Mouse (Mus musculus) frontal cortex, postnatal 36 days (tissue): ENCODE measurements around the gene Acap2.

Experiments used
- DNase-seq, 2 experiments: peaks; one replicate each; pipeline ENCODE4 v3.0.0; 2022; ENCODE audit warnings: low spot score in 2 of 2

Gene Acap2

DNA sequence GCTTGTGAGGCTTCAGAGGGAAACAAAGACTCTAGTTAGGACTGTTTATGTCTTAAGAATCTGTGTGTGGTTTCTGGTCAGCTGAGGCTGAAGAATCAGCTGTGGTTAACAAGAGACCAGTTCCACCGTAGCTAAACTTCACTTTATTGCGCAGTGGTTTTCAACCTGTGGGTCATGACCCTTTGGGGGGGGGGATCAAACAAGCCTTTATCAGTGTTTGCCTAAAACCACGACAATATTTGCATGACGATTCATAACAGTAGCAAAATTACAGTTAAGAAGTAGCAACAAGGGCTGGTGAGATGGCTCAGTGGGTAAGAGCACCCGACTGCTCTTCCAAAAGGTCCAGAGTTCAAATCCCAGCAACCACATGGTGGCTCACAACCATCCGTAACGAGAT is 4.7 kb upstream of the Acap2 start:
- DNase-seq = no peak

DNA sequence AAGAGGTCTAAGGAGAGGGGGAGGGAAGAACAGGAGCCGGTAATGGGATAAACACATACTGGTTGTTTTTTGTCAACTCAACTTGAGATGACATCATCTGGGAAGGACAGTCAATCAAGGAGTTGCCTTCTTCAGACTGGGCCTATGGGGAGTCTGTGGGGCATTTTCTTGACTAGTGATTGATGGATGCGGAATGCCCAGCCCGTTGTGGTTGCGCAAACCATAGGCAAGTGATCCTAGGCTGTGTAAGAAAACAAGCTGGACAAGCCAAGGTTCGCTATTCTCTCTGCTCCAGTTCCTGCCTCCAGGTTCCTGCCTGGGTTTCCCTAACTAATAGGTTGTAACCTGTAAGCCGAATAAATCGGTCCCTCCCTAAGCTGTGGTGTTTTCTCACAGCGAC is 4.1 kb upstream of the Acap2 start:
- no peak for DNase-seq

DNA sequence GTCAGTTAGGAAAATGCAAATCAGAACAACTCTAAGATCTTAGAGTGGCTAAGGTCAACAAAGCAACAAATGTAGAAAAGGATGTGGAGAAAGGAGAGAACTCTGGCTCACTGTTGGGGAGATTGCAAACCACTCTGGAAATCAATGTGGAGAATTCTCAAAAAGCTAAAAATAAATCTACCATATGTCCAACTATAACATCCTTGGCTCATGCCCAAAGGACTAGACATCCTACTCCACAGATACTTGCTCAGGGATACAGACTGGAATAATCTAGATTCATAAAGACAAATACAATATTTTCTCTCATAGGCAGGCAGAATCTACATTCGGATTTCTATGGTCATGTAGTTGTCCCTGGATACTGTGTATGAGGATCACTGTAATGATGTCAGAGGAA is 3.2 kb upstream of the Acap2 start:
- DNase-seq = peak in 1 of 2 experiments; percentile 47

DNA sequence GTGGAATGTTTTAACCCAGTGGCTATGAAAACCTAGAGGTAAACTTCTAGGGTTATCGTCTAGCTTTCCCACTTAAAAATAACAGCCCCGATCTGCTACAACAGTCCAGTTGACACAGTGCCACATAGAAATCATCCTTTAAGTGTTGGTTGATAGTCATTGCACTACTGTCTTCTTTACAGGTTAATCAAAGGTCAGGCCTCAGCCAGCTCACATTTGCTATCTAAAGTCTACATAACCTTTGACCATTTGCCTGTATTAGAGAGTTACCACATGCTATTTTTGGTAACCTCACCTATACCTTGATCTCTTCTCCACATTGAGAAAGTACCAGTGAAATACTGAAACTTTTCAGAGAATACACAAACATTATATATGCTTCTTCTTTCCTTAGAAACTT is 659 bp upstream of the Acap2 start:
- no peak for DNase-seq

DNA sequence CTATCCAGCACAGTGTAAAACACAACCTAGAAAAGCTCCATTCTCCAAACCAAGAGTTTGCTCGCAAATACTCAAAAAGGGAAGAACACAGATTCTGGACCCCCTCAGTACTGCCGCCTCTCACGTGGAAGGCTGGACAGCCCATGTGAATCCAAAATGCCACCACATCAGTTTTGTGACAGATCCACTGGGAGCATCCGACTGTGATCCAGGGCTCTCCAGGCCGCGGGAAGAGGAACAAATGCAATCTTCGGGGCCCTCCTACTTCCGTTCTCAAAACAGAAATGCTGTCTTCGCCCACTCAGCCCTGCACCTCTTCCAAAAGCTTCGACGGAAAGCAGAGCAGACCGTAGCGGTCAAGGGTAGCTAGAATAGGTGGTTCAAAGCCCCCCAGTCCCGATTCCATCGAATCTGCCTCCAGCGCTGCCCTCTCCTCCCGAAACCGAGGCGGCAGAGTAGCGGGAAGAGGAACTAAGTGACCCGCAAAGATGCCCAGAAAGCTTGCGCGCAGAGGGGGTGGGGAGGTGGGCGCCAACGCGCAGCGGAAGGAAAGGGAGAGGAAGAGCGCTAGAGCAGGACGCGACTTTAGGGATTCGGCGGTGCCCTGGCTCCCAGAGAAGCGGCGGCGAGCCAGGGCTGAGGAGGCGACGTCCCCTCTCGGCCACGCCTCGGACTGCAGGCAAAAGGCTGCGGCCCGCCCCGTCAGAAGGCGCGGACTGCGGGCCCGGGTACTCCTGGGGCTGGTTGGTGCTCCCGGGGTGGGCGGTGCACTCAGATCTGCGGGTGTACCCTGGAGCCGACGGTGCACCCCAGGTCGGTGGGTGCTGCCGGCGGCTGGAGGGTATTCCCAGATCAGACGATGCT is 887 bp downstream of the Acap2 start:
- peak; percentile 70 to 74 for DNase-seq

DNA sequence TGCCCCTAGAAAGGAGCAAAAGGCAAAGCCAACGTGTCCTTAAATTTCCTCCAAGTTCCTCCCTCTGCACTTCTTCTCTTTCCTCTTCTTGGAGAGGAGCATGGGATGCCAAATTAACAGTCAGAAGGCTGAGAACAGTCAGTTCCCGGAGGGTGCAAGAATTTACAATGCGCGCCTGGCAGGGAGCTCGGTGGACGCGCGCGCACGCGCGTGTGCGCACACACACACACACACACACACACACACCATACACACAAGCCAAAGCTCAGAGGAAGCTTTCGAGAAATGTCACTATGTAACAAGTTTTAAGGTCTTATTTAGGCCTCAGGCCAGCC is 1.5 kb downstream of the Acap2 start:
- peak; percentile 45 to 48 for DNase-seq

DNA sequence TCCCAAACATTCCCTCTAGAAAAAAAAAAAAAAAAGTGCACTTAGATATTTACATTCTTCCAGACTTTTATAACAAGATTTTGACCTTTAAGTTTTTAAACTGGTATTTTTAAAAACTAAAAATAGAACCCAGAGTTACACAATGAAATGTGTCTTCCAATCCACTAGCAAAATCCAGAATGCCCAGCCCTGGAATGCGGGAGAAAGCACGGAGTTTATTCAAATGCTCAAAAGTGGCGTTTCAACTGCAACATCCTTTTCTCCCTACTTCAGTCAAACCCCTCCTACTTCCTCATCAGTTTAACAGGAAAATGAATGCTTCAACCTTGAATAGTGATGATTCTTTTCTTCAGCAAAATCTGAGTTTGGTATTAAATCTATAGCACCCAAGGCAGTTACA is 4.1 kb downstream of the Acap2 start:
- DNase-seq = no peak

DNA sequence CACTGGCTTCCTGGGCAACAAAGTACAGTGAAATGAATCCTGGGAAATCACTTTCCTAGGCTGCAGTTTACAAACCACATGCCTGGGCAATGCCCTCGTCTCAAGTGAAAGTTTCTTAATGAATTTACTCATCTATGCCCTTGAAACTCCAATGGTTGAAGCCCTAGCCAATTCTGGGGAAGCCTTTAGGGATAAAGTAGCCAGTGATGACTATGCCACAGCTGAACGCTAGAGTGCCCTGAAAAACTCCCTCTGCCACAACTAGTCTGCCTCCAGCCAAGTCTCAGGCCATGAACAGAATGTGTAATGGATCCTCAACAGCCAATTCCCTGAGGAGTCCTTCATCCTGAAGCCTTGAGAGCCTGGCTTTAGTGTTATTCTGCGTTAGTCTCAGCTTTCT is 8.5 kb downstream of the Acap2 start:
- DNase-seq = no peak

DNA sequence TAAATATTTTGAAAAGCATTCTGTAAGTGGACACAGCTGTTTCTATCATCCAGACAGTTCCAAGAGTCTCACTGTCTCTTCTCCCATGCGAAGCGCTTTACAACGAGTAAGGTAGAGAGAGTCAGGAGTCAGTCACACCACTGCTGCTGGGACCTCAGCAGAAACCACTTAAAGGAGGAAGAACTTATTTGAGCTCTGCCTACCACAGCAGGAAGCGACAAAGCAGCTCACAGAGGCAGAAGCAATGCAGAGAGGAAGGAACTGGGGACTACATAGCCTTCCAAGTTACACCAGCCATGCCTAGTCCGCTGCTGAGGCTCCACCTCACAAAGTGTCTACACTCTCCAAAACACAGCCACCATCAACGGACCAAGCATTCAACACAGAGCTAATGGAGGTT is 9.2 kb downstream of the Acap2 start:
- DNase-seq = no peak

DNA sequence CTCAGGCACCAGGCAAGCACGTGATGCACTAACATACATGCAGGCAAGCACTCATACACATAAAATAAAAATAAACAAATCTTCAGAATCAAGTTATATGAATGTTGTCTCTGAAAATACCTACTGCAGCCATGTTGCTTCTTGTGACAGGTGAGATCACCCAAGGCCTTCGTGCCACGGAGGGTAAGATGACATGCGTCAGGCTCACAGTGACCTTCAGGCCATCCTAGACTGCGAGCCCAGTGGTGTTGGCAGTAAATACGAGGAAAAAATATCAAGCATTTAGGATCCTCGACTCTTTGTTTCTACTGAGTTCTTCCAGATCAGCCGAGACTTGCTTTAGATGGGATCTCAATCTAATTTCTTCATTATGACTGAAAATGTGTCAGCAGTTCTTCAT is 10.6 kb downstream of the Acap2 start:
- no peak for DNase-seq

DNA sequence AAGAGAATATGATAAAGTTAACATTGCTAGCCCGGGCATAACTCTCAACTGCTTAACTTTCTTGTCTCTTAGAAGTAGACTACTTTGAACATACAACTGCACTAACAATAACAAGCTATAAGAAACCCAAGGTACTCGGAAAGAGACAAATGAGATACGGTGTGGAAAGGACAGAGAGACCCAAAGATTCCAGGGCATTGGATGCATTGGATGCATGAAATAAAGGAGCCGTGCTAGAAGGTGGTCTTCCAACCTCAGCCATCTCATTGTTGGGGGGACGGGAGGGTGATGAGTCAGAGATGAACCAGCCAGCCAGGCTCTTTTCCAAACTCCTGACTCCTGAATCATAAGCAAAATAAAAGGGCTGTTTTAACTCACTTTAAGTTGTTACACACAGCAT is 11.8 kb downstream of the Acap2 start:
- DNase-seq = no peak

DNA sequence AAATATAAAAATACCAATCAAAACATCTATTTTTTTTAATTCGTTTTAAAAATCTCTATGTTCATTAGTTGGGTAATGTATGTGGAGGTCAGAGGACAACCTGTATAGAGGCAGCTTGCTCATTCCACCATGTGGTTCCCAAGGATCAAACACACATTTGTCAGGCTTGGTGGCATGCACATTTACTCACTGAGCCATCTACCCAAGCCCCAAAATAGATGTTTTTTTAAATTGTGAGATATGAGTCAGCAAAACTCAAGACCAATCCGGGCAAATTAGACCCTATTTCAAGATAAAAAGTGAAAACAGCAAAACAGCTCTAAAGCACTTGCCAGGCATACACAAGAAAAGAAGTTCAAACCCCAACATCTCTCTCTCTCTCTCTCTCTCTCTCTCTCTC is 12.2 kb downstream of the Acap2 start:
- no peak for DNase-seq

DNA sequence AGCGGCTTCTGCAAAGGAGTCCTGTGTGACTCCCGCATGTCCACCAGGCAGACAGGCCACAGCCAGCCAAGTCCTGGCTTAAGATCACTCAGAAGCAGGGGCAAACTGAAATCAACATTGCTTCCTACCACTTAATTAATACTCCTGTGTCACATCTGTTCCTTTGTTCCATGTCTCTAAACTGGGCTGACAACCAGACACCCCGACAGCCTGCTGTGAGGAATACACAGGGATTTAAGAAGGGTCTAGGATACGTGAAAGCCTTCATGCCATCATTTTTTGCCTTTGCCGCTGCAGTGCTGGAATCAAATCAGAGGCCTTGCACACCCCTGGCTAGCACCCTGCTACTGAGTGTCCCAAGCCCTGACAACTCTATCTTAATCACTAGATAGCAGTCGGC is 12.8 kb downstream of the Acap2 start:
- DNase-seq = no peak

DNA sequence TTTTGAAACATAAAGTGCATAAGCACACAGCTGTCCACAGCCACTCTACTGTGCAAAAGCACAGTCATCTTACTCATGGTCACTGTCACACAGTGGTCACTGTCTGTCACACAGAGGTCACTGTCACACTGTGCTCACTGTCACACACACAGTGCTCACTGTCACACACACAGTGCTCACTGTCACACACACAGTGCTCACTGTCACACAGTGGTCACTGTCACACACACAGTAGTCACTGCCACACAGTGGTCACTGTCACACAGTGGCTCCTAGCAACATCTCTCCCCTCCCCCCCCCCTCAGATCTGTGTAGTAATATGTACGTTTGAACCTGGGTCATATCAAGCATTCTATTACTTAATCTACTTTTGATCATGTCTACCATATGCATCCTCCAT is 13.9 kb downstream of the Acap2 start:
- DNase-seq = no peak

DNA sequence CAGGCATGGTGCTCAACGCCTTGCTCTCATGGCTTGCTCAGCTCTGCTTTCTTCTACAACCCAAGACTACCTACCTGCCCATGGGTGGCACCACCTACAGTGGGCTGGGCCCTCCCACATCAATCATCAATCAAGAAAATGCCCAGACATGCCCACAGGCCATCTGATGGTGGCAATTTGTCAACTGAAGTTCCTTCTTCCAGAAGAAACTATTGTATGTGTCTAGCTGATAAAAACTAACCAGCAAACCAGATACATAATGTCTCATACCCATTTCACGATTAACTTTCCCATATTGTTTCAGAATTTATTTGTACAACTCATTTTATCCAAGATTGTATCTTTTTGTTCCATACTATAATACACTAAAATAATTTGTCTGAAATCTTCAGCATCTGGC is 15.3 kb downstream of the Acap2 start:
- DNase-seq = no peak

DNA sequence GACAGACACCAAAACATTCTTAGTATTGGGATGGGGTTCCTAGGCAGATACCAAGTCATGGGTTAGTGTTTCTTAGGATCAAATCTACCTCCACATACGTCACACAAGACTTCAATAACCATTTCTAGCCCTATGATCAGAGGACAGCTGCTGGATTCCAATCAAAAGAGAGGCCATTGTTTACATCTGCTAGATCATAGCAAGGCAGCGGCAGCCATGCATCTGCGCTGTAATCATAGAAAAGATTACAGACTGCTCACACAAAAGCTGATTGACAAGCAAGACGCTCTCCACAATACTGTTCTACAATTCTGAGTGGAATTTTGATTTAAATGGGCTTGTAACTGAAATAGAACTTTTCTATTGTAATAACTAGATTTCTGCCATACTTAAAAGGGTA is 16.3 kb downstream of the Acap2 start:
- DNase-seq = no peak

DNA sequence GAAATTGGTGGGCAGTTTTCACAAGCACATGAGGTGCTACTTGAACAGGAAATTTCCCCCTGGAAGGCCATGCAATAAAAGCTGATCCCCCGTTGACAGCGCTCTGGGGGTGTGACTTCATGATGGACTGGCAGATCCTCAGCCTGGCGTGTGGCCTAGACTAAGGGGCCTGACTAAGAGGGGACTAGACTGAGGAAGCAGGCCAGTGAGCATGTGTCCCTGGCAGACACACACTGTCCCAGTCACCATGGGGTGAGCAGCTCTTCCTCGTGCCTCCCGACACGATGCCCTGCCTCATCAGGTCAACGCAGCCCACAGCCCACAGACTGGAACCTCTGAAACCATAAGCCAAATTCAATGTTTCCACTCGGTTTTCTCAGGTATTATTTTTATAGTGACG is 18.5 kb downstream of the Acap2 start:
- DNase-seq = no peak

DNA sequence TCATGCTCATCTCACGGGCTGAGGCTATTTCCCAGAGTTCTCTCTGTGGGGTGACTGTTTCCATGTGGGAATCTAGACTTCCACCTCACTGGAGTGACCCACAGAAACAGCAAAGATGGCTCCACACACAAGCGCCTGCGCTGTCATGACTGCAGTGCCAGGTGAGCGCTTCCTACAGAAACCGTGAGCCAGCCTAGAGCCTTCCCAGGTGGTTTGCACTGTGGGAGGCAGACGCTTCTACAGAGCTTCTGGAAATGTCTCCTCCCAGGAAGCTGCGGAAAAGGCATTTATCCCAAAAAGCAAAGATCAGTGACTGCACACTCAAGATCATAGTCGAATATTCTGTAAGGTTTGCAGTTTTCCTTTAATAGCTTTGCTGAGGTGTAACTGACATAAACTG is 20.2 kb downstream of the Acap2 start:
- no peak for DNase-seq

DNA sequence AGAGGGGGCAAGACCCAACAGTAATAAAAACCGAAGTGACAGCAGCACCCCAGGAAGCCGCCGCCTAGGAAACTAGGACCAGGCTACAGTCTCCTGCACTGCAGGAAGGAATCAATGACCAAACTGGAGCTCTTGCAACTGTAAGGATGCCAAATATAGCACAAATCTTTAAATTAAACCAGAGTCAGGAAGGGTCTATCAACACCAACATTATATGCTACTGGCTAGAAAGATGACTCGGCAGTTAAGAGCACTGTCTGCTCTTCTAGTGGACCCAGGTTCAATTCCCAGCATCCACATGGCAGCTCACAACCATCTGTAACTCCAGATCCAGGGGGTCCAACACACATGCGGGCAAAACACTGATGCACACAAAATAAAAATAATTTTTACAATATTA is 21.7 kb downstream of the Acap2 start:
- DNase-seq = no peak

DNA sequence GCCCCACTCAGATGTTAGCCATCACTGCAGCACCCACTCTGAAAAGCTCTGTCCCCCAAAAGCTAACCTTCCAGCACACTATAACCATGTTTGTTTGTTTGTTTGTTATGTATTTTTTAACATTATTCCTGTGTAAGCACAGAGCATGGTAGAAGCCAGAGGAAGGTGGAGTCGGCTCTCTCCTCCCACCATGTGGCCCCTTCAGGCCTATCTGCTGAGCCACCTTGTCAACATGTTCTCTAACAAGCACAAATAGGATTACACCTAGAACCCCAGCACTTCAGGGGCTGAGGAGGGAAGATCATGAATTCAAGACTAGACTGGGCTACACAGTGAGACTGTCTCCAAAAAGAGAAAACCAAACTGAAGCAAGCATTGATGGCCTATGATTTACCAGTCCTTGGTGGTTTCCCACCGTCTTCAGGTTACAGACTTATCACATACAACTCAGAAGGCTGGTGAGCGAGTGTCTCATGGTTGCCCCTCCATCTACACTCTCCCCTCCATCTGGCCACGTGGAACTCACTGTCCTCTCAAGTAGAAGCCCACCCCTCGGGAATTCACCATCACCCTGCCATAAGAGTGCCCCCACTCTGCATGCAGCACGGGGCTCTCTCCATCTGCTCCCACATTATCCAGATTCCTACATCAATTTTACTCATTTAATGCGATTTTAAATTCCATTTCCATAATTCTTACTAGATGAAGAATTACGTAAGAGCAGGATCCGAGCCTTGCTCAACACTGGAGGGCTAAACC is 26.0 kb downstream of the Acap2 start:
- no peak for DNase-seq

DNA sequence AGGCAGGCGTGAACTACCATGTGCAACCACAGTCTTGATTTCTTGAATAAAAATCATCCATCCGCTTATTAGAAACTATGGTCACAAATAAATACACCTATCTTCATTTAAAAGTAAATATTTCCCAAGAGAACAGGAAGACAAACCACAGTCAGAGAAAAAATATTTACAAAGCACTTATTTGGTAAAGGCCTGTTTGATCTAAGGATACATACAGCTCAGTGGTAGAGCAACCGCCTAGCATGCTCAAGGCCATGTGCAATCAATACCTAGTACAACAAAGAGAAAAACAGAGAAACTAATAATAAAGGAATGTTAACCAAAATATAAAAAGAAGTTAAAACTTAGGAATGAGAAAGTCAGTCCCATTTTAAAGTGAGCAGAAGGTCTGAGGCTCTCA is 28.8 kb downstream of the Acap2 start:
- DNase-seq = no peak

DNA sequence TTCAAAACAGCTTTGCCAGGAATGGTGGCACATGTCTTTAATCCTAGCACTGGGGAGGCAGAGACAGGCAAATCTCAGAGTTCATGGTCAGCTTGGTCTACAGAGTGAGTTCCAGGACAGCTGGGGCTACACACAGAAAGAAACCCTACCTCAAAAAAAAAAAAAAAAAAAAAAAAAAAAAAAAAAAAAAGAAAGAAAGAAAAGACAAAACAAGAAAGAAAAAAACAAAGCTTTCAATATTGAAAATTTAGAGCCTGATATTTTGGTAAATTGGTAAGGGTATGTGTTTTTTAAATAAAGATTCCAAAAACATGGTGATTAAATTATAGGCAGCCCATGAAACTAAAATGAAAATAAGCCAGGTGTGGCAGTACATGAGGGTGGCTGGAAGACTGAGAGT is 29.6 kb downstream of the Acap2 start:
- no peak for DNase-seq

DNA sequence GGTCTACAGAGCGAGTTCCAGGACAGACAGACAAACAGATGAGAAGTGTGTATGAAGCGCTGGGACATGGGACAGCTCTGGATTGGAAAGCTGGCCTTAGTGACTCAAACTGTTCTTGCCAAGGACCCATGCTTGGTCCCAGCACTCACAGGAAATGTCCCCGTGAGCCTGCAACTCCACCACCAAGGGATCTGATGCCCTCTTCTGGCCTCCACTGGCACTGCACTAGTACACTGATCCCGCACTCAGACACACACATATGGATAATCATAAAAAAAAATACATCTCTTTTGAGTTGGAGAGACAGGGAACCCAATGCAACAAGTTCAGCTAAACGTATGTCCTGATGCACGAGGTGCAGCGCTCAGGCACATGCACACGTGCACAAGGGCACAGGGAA is 30.7 kb downstream of the Acap2 start:
- DNase-seq = no peak

DNA sequence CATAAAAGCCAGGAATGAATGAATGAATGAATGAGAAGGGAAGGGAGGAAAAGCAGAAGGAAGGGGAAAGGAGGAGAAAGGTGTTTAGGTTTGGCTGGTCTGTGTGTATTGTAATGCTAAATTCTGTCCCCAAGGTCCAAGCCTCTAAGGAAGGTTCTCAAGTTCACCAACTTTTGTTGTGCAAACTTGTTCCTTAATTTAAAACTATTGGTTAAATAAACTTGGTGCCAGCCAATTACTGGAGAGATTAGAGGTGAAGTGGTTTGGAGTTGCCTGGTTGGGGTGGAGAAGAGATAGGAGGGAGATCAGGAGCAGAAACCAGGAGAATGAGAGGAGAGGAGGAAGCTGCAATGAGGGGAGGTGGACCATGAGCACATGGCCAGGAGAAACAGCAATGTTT is 31.4 kb downstream of the Acap2 start:
- no peak for DNase-seq
